Mouse (Mus musculus): ENCODE results near the gene Epha8. TPM values are rescaled to one million over a fixed set of nuclear protein-coding genes. Genes with fewer than 3 reads are reported as not detected.

Gene Epha8
- polyA plus RNA-seq, 1 experiment from 2014 or later, result 1.9 TPM

DNA sequence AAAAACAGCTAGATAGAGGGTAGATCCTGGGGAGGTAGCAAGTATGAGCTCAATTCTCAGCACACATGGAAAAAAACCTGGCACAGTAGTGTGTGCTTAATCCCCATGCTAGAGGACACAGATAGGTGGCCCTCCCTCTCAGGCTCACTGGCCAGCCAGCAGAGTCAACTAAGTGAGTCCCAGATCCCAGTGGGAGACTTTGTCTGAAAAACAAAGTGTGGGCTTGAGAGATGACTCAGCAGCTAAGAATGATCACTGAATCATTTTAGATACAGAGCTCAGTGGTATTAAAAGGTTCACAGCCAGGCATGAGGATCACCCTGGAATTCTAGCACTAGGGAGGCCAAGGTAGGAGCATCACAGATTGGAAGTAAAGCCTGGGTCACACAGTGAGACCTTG is 48.8 kb downstream of the Epha8 start:
- Histone ChIP-seq H3K9ac (ENCODE audit: low read length) (no peak overlapping the region), H3K4me1 (ENCODE audit: control insufficient read depth, insufficient read depth, low read length) (peaks cover 22% of the 10 kb centered on the region), H3K27ac (ENCODE audit: low read depth, low read length) (no peak overlapping the region), H3K36me3 (ENCODE audit: control insufficient read depth, insufficient read depth, low read length) (no peaks in the 10 kb centered on the region), H3K4me2 (ENCODE audit: low read length) (no peak overlapping the region), H3K27me3 (replicated peaks; ENCODE audit: control insufficient read depth, insufficient read depth, low read length) (peaks cover 16% of the 10 kb centered on the region; the same call in 1 of the 2 replicates), H3K9me3 (replicated peaks; ENCODE audit: control insufficient read depth, low read length) (no peaks in the 10 kb centered on the region), H3K4me3 (ENCODE audit: low read depth, low read length) (no peak overlapping the region)
- DNase-seq (ENCODE audit: low spot score), result no peak
- ATAC-seq, result no peak

DNA sequence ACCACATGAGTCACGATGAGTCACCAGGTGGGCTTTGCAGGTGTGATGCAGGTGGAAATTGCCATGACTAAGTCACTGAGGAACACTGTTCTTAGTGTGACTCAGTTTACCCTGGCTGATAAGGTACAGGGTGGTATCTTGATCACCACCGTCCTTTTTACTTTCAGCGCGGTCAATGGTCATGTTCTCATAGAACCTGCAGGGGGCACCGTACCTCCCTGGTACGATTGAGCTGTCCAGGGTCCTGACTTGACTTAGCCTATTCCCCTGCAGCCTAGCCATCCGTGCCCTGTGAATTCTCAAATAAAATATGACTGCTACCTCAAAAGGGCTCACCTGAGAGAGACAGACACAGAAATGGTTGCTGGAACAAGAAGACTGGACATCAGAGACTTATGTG is 49.6 kb downstream of the Epha8 start:
- H3K27me3 ChIP-seq (replicated peaks; ENCODE audit: control insufficient read depth, insufficient read depth, low read length), result peaks cover 16% of the 10 kb centered on the region; the same call in 1 of the 2 replicates
- H3K9ac ChIP-seq (ENCODE audit: low read length), result no peak overlapping the region
- no peaks in the 10 kb centered on the region for H3K36me3 ChIP-seq (ENCODE audit: control insufficient read depth, insufficient read depth, low read length)
- no peak for ATAC-seq
- H3K4me1 ChIP-seq (ENCODE audit: control insufficient read depth, insufficient read depth, low read length), result peaks cover 22% of the 10 kb centered on the region
- WGBS, result 14% methylated on average over 7 of the region's 7 CpGs
- no peak overlapping the region for H3K27ac ChIP-seq (ENCODE audit: low read depth, low read length)
- peak; percentile 68 for DNase-seq (ENCODE audit: low spot score)
- H3K9me3 ChIP-seq (replicated peaks; ENCODE audit: control insufficient read depth, low read length), result no peaks in the 10 kb centered on the region
- H3K4me3 ChIP-seq (ENCODE audit: low read depth, low read length), result no peak overlapping the region
- H3K4me2 ChIP-seq (ENCODE audit: low read length), result no peak overlapping the region

- H3K27ac ChIP-seq (ENCODE audit: low read depth, low read length), result no peak overlapping the region; the same call in 1 of the 2 replicates
These were observed 51.7 kb downstream of the Epha8 start for GRCm38 (mm10) chr4:136904767-136905539.

DNA sequence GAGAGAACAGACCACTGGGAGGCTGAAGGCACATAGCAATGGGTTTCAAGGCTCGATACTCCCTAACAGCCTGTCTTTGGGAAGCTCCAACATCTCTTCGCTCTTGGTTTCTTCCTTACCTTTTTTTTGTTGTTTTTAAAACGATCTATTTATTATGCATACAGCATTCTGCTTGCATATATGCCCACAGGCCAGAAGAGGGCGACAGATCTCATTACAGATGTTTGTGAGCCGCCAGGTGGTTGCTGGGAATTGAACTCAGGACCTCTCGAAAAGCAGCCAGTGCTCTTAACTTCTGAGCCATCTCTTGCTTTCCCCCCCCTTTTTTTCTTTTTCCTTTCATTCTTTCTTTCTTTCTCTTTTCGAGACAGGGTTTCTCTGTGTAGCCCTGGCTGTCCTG is 57.5 kb downstream of the Epha8 start:
- Histone ChIP-seq H3K9me3 (replicated peaks; ENCODE audit: control insufficient read depth, low read length) (no peaks in the 10 kb centered on the region), H3K4me1 (ENCODE audit: control insufficient read depth, insufficient read depth, low read length) (no peaks in the 10 kb centered on the region), H3K27ac (ENCODE audit: low read depth, low read length) (no peak overlapping the region), H3K4me3 (ENCODE audit: low read depth, low read length) (no peak overlapping the region), H3K27me3 (replicated peaks; ENCODE audit: control insufficient read depth, insufficient read depth, low read length) (peaks cover 19% of the 10 kb centered on the region), H3K36me3 (ENCODE audit: control insufficient read depth, insufficient read depth, low read length) (no peaks in the 10 kb centered on the region), H3K9ac (ENCODE audit: low read length) (no peak overlapping the region), H3K4me2 (ENCODE audit: low read length) (no peak overlapping the region)
- WGBS, result 62% methylated on average over 7 of the region's 7 CpGs
- DNase-seq (ENCODE audit: low spot score) (no peak), ATAC-seq (no peak)

More at GRCm38 (mm10) chr4:136904767-136905539, 51.7 kb downstream of the Epha8 start:
- Histone ChIP-seq H3K9ac (ENCODE audit: low read length) (0 out of 2 replicates have a peak overlapping the region, but pooled peaks have one; percentile 21), H3K4me3 (ENCODE audit: low read depth, low read length) (no peak overlapping the region), H3K27me3 (replicated peaks; ENCODE audit: control insufficient read depth, insufficient read depth, low read length) (peaks cover 12% of the 10 kb centered on the region; the same call in 1 of the 2 replicates), H3K36me3 (ENCODE audit: control insufficient read depth, insufficient read depth, low read length) (no peaks in the 10 kb centered on the region), H3K9me3 (replicated peaks; ENCODE audit: control insufficient read depth, low read length) (no peaks in the 10 kb centered on the region), H3K4me2 (ENCODE audit: low read length) (peak overlapping the region; percentile 34), H3K4me1 (ENCODE audit: control insufficient read depth, insufficient read depth, low read length) (peaks cover 14% of the 10 kb centered on the region)
- 2% methylated on average over 23 of the region's 23 CpGs for WGBS
- ATAC-seq, result peak; percentile 88
- peak; percentile 84 for DNase-seq (ENCODE audit: low spot score)

- H3K27me3 ChIP-seq (replicated peaks; ENCODE audit: control insufficient read depth, insufficient read depth, low read length), result peaks cover 19% of the 10 kb centered on the region
- WGBS, result 79% methylated on average over 9 of the region's 9 CpGs
These were observed 58.0 kb downstream of the Epha8 start, which contains the start of gene C1qa for GRCm38 (mm10) chr4:136898637-136899036. C1qa (minus strand) TSS chr4:136898803.

GRCm38 (mm10) chr4:136898084-136898598 is 58.5 kb downstream of the Epha8 start:
- Histone ChIP-seq H3K9me3 (replicated peaks; ENCODE audit: control insufficient read depth, low read length) (no peaks in the 10 kb centered on the region), H3K4me3 (ENCODE audit: low read depth, low read length) (no peak overlapping the region), H3K9ac (ENCODE audit: low read length) (no peak overlapping the region), H3K36me3 (ENCODE audit: control insufficient read depth, insufficient read depth, low read length) (no peaks in the 10 kb centered on the region), H3K4me1 (ENCODE audit: control insufficient read depth, insufficient read depth, low read length) (no peaks in the 10 kb centered on the region), H3K27ac (ENCODE audit: low read depth, low read length) (no peak overlapping the region), H3K27me3 (replicated peaks; ENCODE audit: control insufficient read depth, insufficient read depth, low read length) (peaks cover 19% of the 10 kb centered on the region), H3K4me2 (ENCODE audit: low read length) (no peak overlapping the region)
- peak; percentile 25 for DNase-seq (ENCODE audit: low spot score)
- no peak for ATAC-seq
- WGBS, result 66% methylated on average over 9 of the region's 9 CpGs

More at GRCm38 (mm10) chr4:136898637-136899036, 58.0 kb downstream of the Epha8 start, which contains the start of gene C1qa:
- ATAC-seq (no peak), DNase-seq (ENCODE audit: low spot score) (no peak)
- H3K27ac ChIP-seq (ENCODE audit: low read depth, low read length), result no peak within 1 kb of the TSS
- no peaks in the 10 kb centered on the region for H3K4me1 ChIP-seq (ENCODE audit: control insufficient read depth, insufficient read depth, low read length)
- no peak within 1 kb of the TSS for H3K4me3 ChIP-seq (ENCODE audit: low read depth, low read length)
- no peak within 1 kb of the TSS for H3K4me2 ChIP-seq (ENCODE audit: low read length)
- H3K9ac ChIP-seq (ENCODE audit: low read length), result no peak within 1 kb of the TSS
- H3K9me3 ChIP-seq (replicated peaks; ENCODE audit: control insufficient read depth, low read length), result no peaks in the 10 kb centered on the region
- no peaks in the 10 kb centered on the region for H3K36me3 ChIP-seq (ENCODE audit: control insufficient read depth, insufficient read depth, low read length)

- Histone ChIP-seq H3K4me1 (ENCODE audit: control insufficient read depth, insufficient read depth, low read length) (no peaks in the 10 kb centered on the region), H3K9ac (ENCODE audit: low read length) (no peak overlapping the region), H3K4me3 (ENCODE audit: low read depth, low read length) (no peak overlapping the region), H3K36me3 (ENCODE audit: control insufficient read depth, insufficient read depth, low read length) (no peaks in the 10 kb centered on the region), H3K4me2 (ENCODE audit: low read length) (no peak overlapping the region), H3K27ac (ENCODE audit: low read depth, low read length) (no peak overlapping the region), H3K9me3 (replicated peaks; ENCODE audit: control insufficient read depth, low read length) (no peaks in the 10 kb centered on the region), H3K27me3 (replicated peaks; ENCODE audit: control insufficient read depth, insufficient read depth, low read length) (peaks cover 19% of the 10 kb centered on the region)
- ATAC-seq, result no peak
- 28% methylated on average over 10 of the region's 10 CpGs for WGBS
- DNase-seq (ENCODE audit: low spot score), result no peak
These were observed 60.2 kb downstream of the Epha8 start for GRCm38 (mm10) chr4:136896461-136896860.

GRCm38 (mm10) chr4:136895861-136896260 is 60.8 kb downstream of the Epha8 start:
- Histone ChIP-seq H3K36me3 (ENCODE audit: control insufficient read depth, insufficient read depth, low read length) (no peaks in the 10 kb centered on the region), H3K9me3 (replicated peaks; ENCODE audit: control insufficient read depth, low read length) (no peaks in the 10 kb centered on the region), H3K27me3 (replicated peaks; ENCODE audit: control insufficient read depth, insufficient read depth, low read length) (peaks cover 19% of the 10 kb centered on the region), H3K27ac (ENCODE audit: low read depth, low read length) (no peak overlapping the region), H3K4me3 (ENCODE audit: low read depth, low read length) (no peak overlapping the region), H3K4me1 (ENCODE audit: control insufficient read depth, insufficient read depth, low read length) (no peaks in the 10 kb centered on the region), H3K9ac (ENCODE audit: low read length) (peak overlapping the region; percentile 32; the same call in 1 of the 2 replicates), H3K4me2 (ENCODE audit: low read length) (peak overlapping the region; percentile 28; the same call in 1 of the 2 replicates)
- 3% methylated on average over 15 of the region's 15 CpGs for WGBS
- no peak for DNase-seq (ENCODE audit: low spot score)
- ATAC-seq, result no peak

DNA sequence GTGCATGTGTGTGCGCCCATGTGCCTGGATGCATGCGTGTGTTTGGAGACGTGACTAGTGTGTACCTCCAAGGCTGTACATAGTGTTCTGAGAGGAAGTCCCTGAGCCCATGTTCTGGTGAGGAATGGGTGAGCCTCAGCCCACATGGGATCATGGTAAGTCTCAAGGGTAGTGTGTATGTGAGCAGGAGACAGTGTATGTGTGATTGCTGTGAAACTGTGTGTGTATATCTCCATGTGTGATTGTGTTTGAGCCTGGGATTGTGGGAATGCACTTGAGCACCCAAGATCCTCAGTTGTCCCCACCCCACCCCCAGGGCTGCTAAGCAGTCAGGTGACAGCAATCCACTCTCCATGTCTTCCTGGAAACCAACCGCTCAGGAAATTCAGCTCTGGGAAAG is 61.8 kb downstream of the Epha8 start:
- ATAC-seq (no peak), DNase-seq (ENCODE audit: low spot score) (no peak)
- Histone ChIP-seq H3K4me1 (ENCODE audit: control insufficient read depth, insufficient read depth, low read length) (no peaks in the 10 kb centered on the region), H3K27me3 (replicated peaks; ENCODE audit: control insufficient read depth, insufficient read depth, low read length) (peaks cover 19% of the 10 kb centered on the region), H3K9me3 (replicated peaks; ENCODE audit: control insufficient read depth, low read length) (no peaks in the 10 kb centered on the region), H3K27ac (ENCODE audit: low read depth, low read length) (no peak overlapping the region), H3K4me3 (ENCODE audit: low read depth, low read length) (no peak overlapping the region), H3K4me2 (ENCODE audit: low read length) (no peak overlapping the region), H3K36me3 (ENCODE audit: control insufficient read depth, insufficient read depth, low read length) (no peaks in the 10 kb centered on the region), H3K9ac (ENCODE audit: low read length) (no peak overlapping the region)
- WGBS, result 77% methylated on average over 4 of the region's 4 CpGs

Data from forebrain, embryonic 14.5 days (tissue).